19 mouse cellular contexts compared by ENCODE assay signal in the genomic region with DNA sequence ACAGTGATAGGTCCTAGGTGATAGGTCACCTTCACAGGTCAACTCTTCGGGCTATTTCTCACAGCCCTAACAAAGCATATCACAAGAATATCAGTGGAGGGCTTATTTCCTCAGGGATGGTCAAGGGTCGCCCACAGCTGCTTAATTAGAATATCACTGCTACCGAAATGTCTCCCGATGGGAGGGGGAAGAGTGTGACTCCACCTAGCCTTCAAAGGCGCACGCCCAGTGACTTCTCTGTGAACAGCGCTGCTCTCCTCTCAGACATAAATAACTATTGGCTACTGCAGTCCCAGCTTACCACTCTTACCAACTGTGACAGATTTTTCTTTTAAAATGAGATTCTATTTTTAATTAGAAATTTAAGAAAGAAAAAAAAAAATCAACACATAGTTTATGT. TPM values are rescaled to one million over a fixed set of nuclear protein-coding genes. Genes with fewer than 3 reads are reported as not detected.
DNase-seq lines count a peak whose midpoint lies in the region; ATAC-seq and TF ChIP-seq lines count a peak whose summit lies in the region.
"Had no signal": no experiment of that assay in that cellular context is flagged by ENCODE, and none has a peak within 500 bp of the region (broad histone marks: within the 10 kb centered on the region; RNA-seq: fewer than 3 reads in every experiment).

No protein-coding gene starts in this region.

- no peak overlapping the region for H3K4me2 ChIP-seq in forebrain, embryonic 11.5 days (ENCODE audit: low read depth, low read length, severe bottlenecking)
- no peak overlapping the region for H3K4me2 ChIP-seq in forebrain, embryonic 14.5 days (ENCODE audit: low read length)
- peak overlapping the region; percentile 42 for H3K4me2 ChIP-seq in heart, embryonic 12.5 days
- H3K4me2 ChIP-seq: forebrain, embryonic 12.5 days; hindbrain, embryonic 15.5 days; liver, embryonic 15.5 days had no signal

- H3K27me3 ChIP-seq in forebrain, embryonic 11.5 days (ENCODE audit: control insufficient read depth, insufficient read depth, low read length) = no peaks in the 10 kb centered on the region
- H3K27me3 ChIP-seq in forebrain, embryonic 14.5 days (replicated peaks; ENCODE audit: control insufficient read depth, insufficient read depth, low read length) = no peaks in the 10 kb centered on the region
- no peaks in the 10 kb centered on the region for H3K27me3 ChIP-seq in heart, embryonic 12.5 days (replicated peaks)
- H3K27me3 ChIP-seq: forebrain, embryonic 12.5 days; hindbrain, embryonic 15.5 days; liver, embryonic 15.5 days had no signal

- H3K27ac ChIP-seq in forebrain, embryonic 11.5 days (ENCODE audit: low read depth, low read length) = no peak overlapping the region
- H3K27ac ChIP-seq in forebrain, embryonic 14.5 days (ENCODE audit: low read depth, low read length) = no peak overlapping the region
- peak overlapping the region; percentile 43 for H3K27ac ChIP-seq in layer of hippocampus, adult 2 months
- peak overlapping the region; percentile 73 for H3K27ac ChIP-seq in heart, embryonic 12.5 days (ENCODE audit: poor library complexity, severe bottlenecking)
- H3K27ac ChIP-seq: embryonic facial prominence, embryonic 10.5 days; forebrain, embryonic 12.5 days; hindbrain, embryonic 15.5 days; kidney, postnatal 0 days; liver, embryonic 15.5 days had no signal

- 94% methylated on average over 7 of the region's 7 CpGs for WGBS in forebrain, embryonic 11.5 days
- 91% methylated on average over 7 of the region's 7 CpGs for WGBS in forebrain, embryonic 14.5 days
- 33% methylated on average over 7 of the region's 7 CpGs for WGBS in heart, embryonic 12.5 days

- H3K4me3 ChIP-seq in forebrain, embryonic 11.5 days (ENCODE audit: low read depth, low read length) = no peak overlapping the region
- H3K4me3 ChIP-seq in forebrain, embryonic 14.5 days (ENCODE audit: low read depth, low read length) = no peak overlapping the region
- no peak overlapping the region for H3K4me3 ChIP-seq in layer of hippocampus, adult 2 months
- H3K4me3 ChIP-seq in heart, embryonic 12.5 days = no peak overlapping the region
- H3K4me3 ChIP-seq: embryonic facial prominence, embryonic 10.5 days; forebrain, embryonic 12.5 days; hindbrain, embryonic 15.5 days; liver, embryonic 15.5 days had no signal

- DNase-seq in forebrain, embryonic 11.5 days (ENCODE audit: low spot score) = no peak
- DNase-seq in forebrain, embryonic 14.5 days (ENCODE audit: low spot score) = no peak
- no peak for DNase-seq in layer of hippocampus, adult 2 months (ENCODE audit: low spot score in 2 of 2)
- DNase-seq in layer of hippocampus, postnatal 14 days (ENCODE audit: low spot score in 2 of 2) = no peak
- DNase-seq in heart, postnatal 4 days = peak; percentile 33
- DNase-seq in frontal cortex, postnatal 10 days (ENCODE audit: low spot score in 2 of 2) = no peak
- DNase-seq in retina, embryonic 14.5 days (ENCODE audit: low spot score) = no peak
- DNase-seq: adrenal gland, postnatal 25 days; cerebellum, adult 18-20 months; gastrocnemius, postnatal 25 days; layer of hippocampus, postnatal 36 days had no signal

- no peaks in the 10 kb centered on the region for H3K4me1 ChIP-seq in forebrain, embryonic 11.5 days (replicated peaks; ENCODE audit: control insufficient read depth, insufficient read depth, low read length)
- H3K4me1 ChIP-seq in forebrain, embryonic 14.5 days (ENCODE audit: control insufficient read depth, insufficient read depth, low read length) = no peaks in the 10 kb centered on the region; the same call in 1 of the 2 replicates
- H3K4me1 ChIP-seq in heart, embryonic 12.5 days (replicated peaks) = peaks cover under 1% of the 10 kb centered on the region; the same call in 1 of the 2 replicates
- H3K4me1 ChIP-seq: embryonic facial prominence, embryonic 10.5 days had no signal

- 0 out of 2 replicates have a peak, but pooled peaks have one; percentile 21 for ATAC-seq in forebrain, embryonic 11.5 days (replicated peaks; ENCODE audit: low FRiP score)
- ATAC-seq in forebrain, embryonic 14.5 days = no peak
- no peak for ATAC-seq in heart, embryonic 12.5 days (ENCODE audit: insufficient number of reproducible peaks, low FRiP score)
- ATAC-seq: lung, postnatal 0 days; midbrain, embryonic 16.5 days had no signal

- H3K9me3 ChIP-seq in forebrain, embryonic 11.5 days (ENCODE audit: control insufficient read depth, low read length) = no peaks in the 10 kb centered on the region
- H3K9me3 ChIP-seq in forebrain, embryonic 14.5 days (replicated peaks; ENCODE audit: control insufficient read depth, low read length) = no peaks in the 10 kb centered on the region
- H3K9me3 ChIP-seq in heart, embryonic 12.5 days (replicated peaks) = no peaks in the 10 kb centered on the region
- H3K9me3 ChIP-seq: embryonic facial prominence, embryonic 10.5 days; forebrain, embryonic 12.5 days; hindbrain, embryonic 15.5 days; liver, embryonic 15.5 days had no signal

- H3K36me3 ChIP-seq in forebrain, embryonic 11.5 days (ENCODE audit: control insufficient read depth, insufficient read depth, low read length) = no peaks in the 10 kb centered on the region
- peaks cover 13% of the 10 kb centered on the region for H3K36me3 ChIP-seq in forebrain, embryonic 14.5 days (ENCODE audit: control insufficient read depth, insufficient read depth, low read length)
- H3K36me3 ChIP-seq in heart, embryonic 12.5 days = peaks cover 2% of the 10 kb centered on the region; the same call in 1 of the 2 replicates

- no peak for TF ChIP-seq CTCF in layer of hippocampus, adult 2 months (conservative IDR thresholded peaks at IDR 0.05)

- no peak overlapping the region for H3K9ac ChIP-seq in forebrain, embryonic 11.5 days (ENCODE audit: low read length)
- no peak overlapping the region for H3K9ac ChIP-seq in forebrain, embryonic 14.5 days (ENCODE audit: low read length)
- H3K9ac ChIP-seq in heart, embryonic 12.5 days = no peak overlapping the region
- H3K9ac ChIP-seq: forebrain, embryonic 12.5 days; hindbrain, embryonic 15.5 days; liver, embryonic 15.5 days had no signal

RNA-seq across cellular contexts. Expression of a gene that starts 9.4 kb away (rescaled TPM):
- 18.3 and 19.9 TPM in 2 replicates for polyA plus RNA-seq in forebrain, embryonic 11.5 days (2014; fragmentation: Nextera tagmentation; extraction: Ambion mirVana)
- polyA plus RNA-seq in forebrain, embryonic 14.5 days (2014; fragmentation: Nextera tagmentation; extraction: Ambion mirVana) = 16.2 and 16.5 TPM in 2 replicates
- 10 to 100 TPM; 11.3 to 11.4 TPM for total RNA-seq in layer of hippocampus, adult 2 months (2021)
- 1 to 10 TPM; 8.7 to 9.3 TPM for total RNA-seq in layer of hippocampus, postnatal 14 days (2021)
- polyA plus RNA-seq in heart, embryonic 12.5 days (2016; fragmentation: Nextera tagmentation; extraction: Ambion mirVana) = 17.1 and 17.8 TPM in 2 replicates
- 1 to 10 TPM; 8.1 to 8.8 TPM for total RNA-seq in heart, postnatal 4 days (2021)

RNA-seq across cellular contexts. Expression of a gene that starts 9.6 kb away (rescaled TPM):
- polyA plus RNA-seq in forebrain, embryonic 11.5 days (2014; fragmentation: Nextera tagmentation; extraction: Ambion mirVana) = 49.8 and 57.2 TPM in 2 replicates
- polyA plus RNA-seq in forebrain, embryonic 14.5 days (2014; fragmentation: Nextera tagmentation; extraction: Ambion mirVana) = 37.9 and 46.7 TPM in 2 replicates
- total RNA-seq in layer of hippocampus, adult 2 months (2021) = 10 to 100 TPM; 19.3 to 20.8 TPM
- total RNA-seq in layer of hippocampus, postnatal 14 days (2021) = 10 to 100 TPM; 20.2 to 21.2 TPM
- 50.8 and 50.9 TPM in 2 replicates for polyA plus RNA-seq in heart, embryonic 12.5 days (2016; fragmentation: Nextera tagmentation; extraction: Ambion mirVana)
- total RNA-seq in heart, postnatal 4 days (2021) = 10 to 100 TPM; 63.5 to 66.0 TPM

Comparison
In these comparisons a context has a peak if more than half of its experiments do, and no peak if none do; other contexts are left out.
1. H3K27ac ChIP-seq: peak in layer of hippocampus, adult 2 months (single experiment) and heart, embryonic 12.5 days (single experiment); none in forebrain, embryonic 11.5 days (single experiment) and forebrain, embryonic 14.5 days (single experiment).